Mouse (Mus musculus): Measurements from ENCODE around the gene Astn1.

Gene Astn1

DNA sequence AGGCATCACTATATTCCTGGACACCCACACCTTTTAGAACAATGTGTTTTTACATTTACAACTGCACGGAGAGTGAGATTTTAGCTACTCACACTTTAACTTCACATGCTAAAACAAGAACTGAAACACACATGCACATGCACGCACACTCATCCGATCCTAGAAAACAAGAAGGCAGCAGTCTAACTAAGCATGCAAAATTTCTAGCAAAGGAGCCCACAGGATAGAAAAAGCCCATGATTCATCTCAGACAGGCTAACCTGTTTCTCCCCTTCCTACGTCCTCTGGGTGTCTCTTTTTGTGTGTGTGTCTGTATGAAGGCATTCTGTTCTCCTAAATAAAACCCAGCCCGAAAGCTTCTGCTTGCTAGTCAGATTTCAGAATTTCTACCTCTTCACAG, 378.9 kb downstream of the Astn1 start:
- CTCF ChIA-PET = no interaction called here

Measured in spleen, embryonic (tissue).